Mouse (Mus musculus) forelimb bud, embryonic 11.5 days (tissue): ENCODE data around the gene Gm14851.
"Not testable (repeated sequence)": the region's sequence is repeated elsewhere in the genome, so short reads cannot be mapped to it uniquely, and the experiment has no call there.

Source experiments
- DNase-seq: peaks from one replicate; pipeline ENCODE4 v3.0.0-alpha.2; 2012; ENCODE audit warnings: low read depth, low spot score

The Gm14851 gene

DNA sequence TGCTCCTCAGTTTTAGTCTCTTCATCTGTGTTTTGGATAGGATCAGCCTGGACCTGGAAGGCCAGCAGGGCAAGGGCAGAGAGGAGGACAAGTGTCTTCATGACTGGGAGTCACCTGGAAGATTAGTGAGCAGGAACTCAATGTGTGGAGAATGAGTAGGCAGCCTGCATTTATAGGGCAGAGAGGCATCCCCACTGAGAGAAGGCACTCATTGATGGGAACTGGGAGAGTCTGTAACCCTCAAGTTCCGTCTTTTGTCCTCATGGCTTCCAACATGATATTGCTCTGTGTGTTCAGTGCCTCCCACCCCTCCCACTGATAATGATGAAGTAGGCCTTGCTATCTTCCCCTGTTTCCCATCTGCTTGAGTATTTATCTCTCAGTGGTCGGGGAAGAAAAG is at the start of gene Gm14851:
Gm14851 (minus strand) TSS at position 101 of the 400 bp plus-strand sequence.
- DNase-seq: not testable (repeated sequence)

DNA sequence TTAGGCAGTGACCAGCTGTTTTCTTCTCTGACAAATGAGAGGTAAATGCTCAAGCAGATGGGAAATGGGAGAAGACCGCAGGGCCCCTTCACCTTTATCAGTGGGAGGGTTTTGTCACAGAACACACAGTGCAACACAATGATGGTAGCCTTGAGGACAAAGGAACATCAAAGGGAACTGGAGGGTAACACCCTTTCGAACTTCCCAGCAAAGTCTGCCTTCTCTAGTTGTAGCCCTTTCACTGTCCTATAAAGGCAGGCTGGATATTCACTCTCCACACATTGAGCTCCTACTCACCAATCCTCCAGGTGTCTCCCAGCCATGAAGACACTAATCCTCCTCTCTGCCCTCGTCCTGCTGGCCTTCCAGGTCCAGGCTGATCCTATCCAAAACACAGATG is 38.5 kb upstream of the Gm14851 start, which contains the start of gene Defa30:
Defa30 (plus strand) TSS at position 301 of the 400 bp plus-strand sequence.
- DNase-seq: not testable (repeated sequence)

DNA sequence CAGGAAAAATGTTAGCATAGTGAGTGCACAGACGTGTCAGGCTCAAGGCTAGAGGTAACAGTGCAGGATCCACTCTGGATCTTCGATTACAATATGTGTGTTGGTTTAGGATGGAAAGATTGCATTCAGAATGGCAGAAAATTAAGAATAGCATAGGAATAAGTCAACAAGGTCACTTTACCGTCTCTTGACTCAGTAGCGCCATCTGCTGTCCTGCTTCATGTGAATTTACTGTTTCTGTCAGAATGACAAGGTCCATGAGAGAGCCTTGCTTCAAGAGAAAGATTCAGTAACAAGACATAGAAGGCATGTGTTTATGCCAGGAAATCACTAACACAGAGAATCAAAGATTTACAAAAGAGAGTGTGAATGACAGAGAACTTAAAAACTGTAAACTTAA is 2.7 kb downstream of the Gm14851 start:
- DNase-seq: peak; percentile 56

DNA sequence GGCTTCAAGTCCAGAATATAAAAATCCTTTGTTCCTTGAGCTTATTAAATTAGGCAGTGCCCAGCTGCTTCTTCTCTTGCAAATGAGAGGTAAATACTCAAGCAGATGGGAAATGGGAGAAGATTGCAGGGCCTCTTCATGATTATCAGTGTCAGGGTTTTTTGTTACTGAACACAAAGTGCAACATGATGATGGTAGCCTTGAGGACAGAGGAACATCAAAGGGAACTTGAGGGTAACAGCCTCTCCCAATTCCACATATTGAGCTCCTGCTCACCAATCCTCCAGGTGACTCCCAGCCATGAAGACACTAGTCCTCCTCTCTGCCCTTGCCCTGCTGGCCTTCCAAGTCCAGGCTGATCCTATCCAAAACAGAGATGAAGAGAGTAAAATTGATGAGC is 11.7 kb downstream of the Gm14851 start, which contains the start of gene Defa25:
Defa25 (plus strand) TSS at position 301 of the 400 bp plus-strand sequence.
- not testable (repeated sequence) for DNase-seq

DNA sequence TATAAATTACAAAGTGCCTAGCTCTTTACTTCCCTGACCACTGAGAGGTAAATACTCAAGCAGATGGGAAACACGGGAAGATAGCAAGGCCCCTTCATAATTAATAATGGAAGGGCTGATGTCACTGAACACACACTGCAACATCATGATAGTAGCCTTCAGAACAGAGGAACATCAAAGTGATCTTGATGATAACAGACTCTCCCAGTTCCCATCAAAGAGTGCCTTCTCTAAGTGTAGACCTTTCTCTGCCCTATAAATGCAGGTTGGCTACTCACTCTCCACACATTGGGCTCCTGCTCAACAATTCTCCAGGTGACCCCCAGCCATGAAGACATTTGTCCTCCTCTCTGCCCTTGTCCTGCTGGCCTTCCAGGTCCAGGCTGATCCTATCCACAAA is 31.1 kb downstream of the Gm14851 start, which contains the start of gene Defa35:
Defa35 (plus strand) TSS at position 301 of the 400 bp plus-strand sequence.
- DNase-seq: not testable (repeated sequence)

DNA sequence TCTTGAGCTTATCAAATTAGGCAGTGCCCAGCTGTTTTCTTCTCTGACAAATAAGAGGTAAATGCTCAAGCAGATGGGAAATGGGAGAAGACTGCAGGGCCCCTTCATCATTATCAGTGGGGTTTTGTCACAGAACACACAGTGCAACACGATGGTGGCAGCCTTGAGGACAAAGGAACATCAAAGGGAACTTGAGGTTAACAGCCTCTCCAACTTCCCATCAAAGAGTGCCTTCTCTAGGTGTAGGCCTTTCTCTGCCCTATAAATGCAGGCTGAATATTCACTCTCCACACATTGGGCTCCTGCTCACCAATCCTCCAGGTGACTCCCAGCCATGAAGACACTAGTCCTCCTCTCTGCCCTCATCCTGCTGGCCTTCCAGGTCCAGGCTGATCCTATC is 41.1 kb downstream of the Gm14851 start, which contains the start of gene Defa23:
Defa23 (plus strand) TSS at position 301 of the 400 bp plus-strand sequence.
- not testable (repeated sequence) for DNase-seq
